ENCODE assay signal across 10 mouse cellular contexts in the genomic region with DNA sequence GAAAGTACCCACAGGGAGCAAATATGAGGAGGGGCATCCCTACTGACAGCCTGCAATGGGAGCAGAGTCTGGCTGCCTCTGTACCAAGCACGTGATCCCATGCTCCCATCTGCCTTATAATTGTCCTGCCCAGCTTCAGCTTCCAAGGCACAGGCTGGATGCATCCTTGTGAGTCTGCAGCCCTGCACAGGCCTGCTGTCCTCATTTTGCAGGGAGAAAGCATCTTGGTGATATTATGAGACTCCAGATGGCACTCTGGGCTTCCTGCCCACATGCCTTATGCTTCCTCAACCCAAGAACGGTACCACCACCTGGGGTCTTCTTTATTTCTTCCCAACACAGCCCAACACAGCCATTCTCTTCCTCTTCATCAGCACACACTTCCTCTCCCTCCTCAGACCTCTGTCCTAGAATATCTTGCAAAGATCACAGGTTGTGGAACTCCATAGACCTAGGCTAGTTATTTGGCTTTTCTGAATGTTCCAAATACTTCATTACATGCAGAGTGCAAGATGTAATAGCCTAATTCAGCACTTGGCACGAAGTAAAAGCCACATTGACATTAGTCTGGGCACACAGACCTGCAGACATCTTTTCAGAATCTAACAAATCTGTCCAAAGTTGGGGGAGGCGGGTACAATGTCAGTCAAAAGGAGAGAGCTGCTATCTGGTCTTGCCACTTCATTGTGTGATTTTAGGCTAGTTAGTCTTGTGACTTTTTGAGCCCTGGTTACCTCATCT.
DNase-seq lines count a peak whose midpoint lies in the region; ATAC-seq and TF ChIP-seq lines count a peak whose summit lies in the region.
"Had no signal": no experiment of that assay in that cellular context is flagged by ENCODE, and none has a peak within 500 bp of the region (broad histone marks: within the 10 kb centered on the region; RNA-seq: fewer than 3 reads in every experiment).

No protein-coding gene starts in this region.

- H3K27ac ChIP-seq in midbrain, embryonic 14.5 days (replicated peaks; ENCODE audit: low read depth, low read length), result no peak overlapping the region
- no peak overlapping the region for H3K27ac ChIP-seq in midbrain, embryonic 10.5 days (replicated peaks)
- H3K27ac ChIP-seq in left cerebral cortex, adult 2 months, result peak overlapping the region; percentile 90
- no peak overlapping the region for H3K27ac ChIP-seq in liver, embryonic 12.5 days

- 75% methylated on average over 4 of the region's 4 CpGs for WGBS in midbrain, embryonic 14.5 days
- WGBS in midbrain, embryonic 10.5 days, result 71% methylated on average over 4 of the region's 4 CpGs
- 39% methylated on average over 4 of the region's 4 CpGs for WGBS in liver, embryonic 12.5 days (ENCODE audit: insufficient replicate concordance)

- intact Hi-C loops in left cerebral cortex, adult 2 months (cut with DNase I), result loop anchor here (1.0 to 10.0 kb wide), 7 partner anchors 15 to 536 kb away; no protein-coding TSS in a partner anchor

- no peaks in the 10 kb centered on the region for H3K4me1 ChIP-seq in midbrain, embryonic 14.5 days (ENCODE audit: control insufficient read depth, insufficient read depth, low read length)
- H3K4me1 ChIP-seq in midbrain, embryonic 10.5 days, result no peaks in the 10 kb centered on the region
- no peaks in the 10 kb centered on the region for H3K4me1 ChIP-seq in liver, embryonic 12.5 days

- ATAC-seq in midbrain, embryonic 14.5 days (ENCODE audit: low FRiP score, low TSS enrichment), result peak; percentile 67
- no peak for ATAC-seq in liver, embryonic 12.5 days

- H3K4me3 ChIP-seq in midbrain, embryonic 14.5 days (replicated peaks; ENCODE audit: low read depth, low read length), result no peak overlapping the region
- H3K4me3 ChIP-seq in midbrain, embryonic 10.5 days, result no peak overlapping the region
- H3K4me3 ChIP-seq in left cerebral cortex, adult 2 months, result no peak overlapping the region
- H3K4me3 ChIP-seq in liver, embryonic 12.5 days, result no peak overlapping the region

- H3K27me3 ChIP-seq in midbrain, embryonic 14.5 days (ENCODE audit: control insufficient read depth, insufficient read depth, low read length), result no peaks in the 10 kb centered on the region
- H3K27me3 ChIP-seq in midbrain, embryonic 10.5 days (ENCODE audit: low read depth, poor library complexity, severe bottlenecking), result no peaks in the 10 kb centered on the region
- no peaks in the 10 kb centered on the region for H3K27me3 ChIP-seq in liver, embryonic 12.5 days (replicated peaks)
- H3K27me3 ChIP-seq: CH12.LX had no signal

- H3K9ac ChIP-seq in midbrain, embryonic 14.5 days (replicated peaks; ENCODE audit: low read length), result no peak overlapping the region
- H3K9ac ChIP-seq in liver, embryonic 12.5 days, result no peak overlapping the region

- no peaks in the 10 kb centered on the region for H3K9me3 ChIP-seq in midbrain, embryonic 14.5 days (ENCODE audit: control insufficient read depth, low read length)
- H3K9me3 ChIP-seq in midbrain, embryonic 10.5 days (replicated peaks), result no peaks in the 10 kb centered on the region
- H3K9me3 ChIP-seq in liver, embryonic 12.5 days (replicated peaks), result no peaks in the 10 kb centered on the region

- no peak overlapping the region for H3K4me2 ChIP-seq in midbrain, embryonic 14.5 days (ENCODE audit: low read length)
- no peak overlapping the region for H3K4me2 ChIP-seq in liver, embryonic 12.5 days

- peak; percentile 48 for DNase-seq in midbrain, embryonic 14.5 days
- DNase-seq in midbrain, embryonic 10.5 days (ENCODE audit: low spot score), result no peak
- peak; percentile 88 to 91 for DNase-seq in frontal cortex, adult 2 months (ENCODE audit: extremely low spot score in 1 of 2, low spot score in 1 of 2)
- DNase-seq in left cerebral cortex, adult 2 months (ENCODE audit: extremely low spot score in 1 of 2, low spot score in 2 of 2), result peak; percentile 68 to 77
- peak; percentile 96 for DNase-seq in telencephalon, adult 2 months (ENCODE audit: low read depth, low spot score)
- DNase-seq in spleen, postnatal 10 days (ENCODE audit: low spot score in 2 of 2), result no peak
- DNase-seq in urinary bladder, postnatal 10 days (ENCODE audit: low spot score), result no peak
- DNase-seq: adrenal gland, adult 8-10 months had no signal

- no peak for TF ChIP-seq CTCF in left cerebral cortex, adult 2 months (IDR thresholded peaks at IDR 0.05)

- no peaks in the 10 kb centered on the region for H3K36me3 ChIP-seq in midbrain, embryonic 14.5 days (ENCODE audit: control insufficient read depth, insufficient read depth, low read length)
- H3K36me3 ChIP-seq in midbrain, embryonic 10.5 days, result no peaks in the 10 kb centered on the region
- no peaks in the 10 kb centered on the region for H3K36me3 ChIP-seq in liver, embryonic 12.5 days

Comparison
In these comparisons a context has a peak if more than half of its experiments do, and no peak if none do; other contexts are left out.
1. DNase-seq: peak in midbrain, embryonic 14.5 days (single experiment), frontal cortex, adult 2 months (2 of 2), left cerebral cortex, adult 2 months (2 of 2) and telencephalon, adult 2 months (single experiment); none in midbrain, embryonic 10.5 days (single experiment), spleen, postnatal 10 days (0 of 2) and urinary bladder, postnatal 10 days (single experiment).